Mouse (Mus musculus) MEL (cell line): ENCODE results near the gene Copz2. TPM values are rescaled to one million over a fixed set of nuclear protein-coding genes. Genes with fewer than 3 reads are reported as not detected.

Experiments used
- DNase-seq: peaks from one replicate; pipeline ENCODE4 v3.0.0; 2011; ENCODE audit warnings: low read depth, low spot score
- H3K27ac ChIP-seq: 2 replicates; pipeline ENCODE4 v1.5.1; 2012; ENCODE audit warnings: low read depth, mild to moderate bottlenecking, control low read depth, low read length, moderate library complexity; ENCODE audit not compliant: control insufficient read depth
- H3K27me3 ChIP-seq, 2 experiments: fragments of 150-350 bp in 1 of 2; sonication (generic) in 1 of 2; 2 replicates each; pipeline ENCODE4 v1.6.1; 2012; ENCODE audit warnings: low read length in 2 of 2, mild to moderate bottlenecking in 2 of 2, improper control_type of control experiment in 1 of 2, moderate library complexity in 1 of 2; ENCODE audit not compliant: insufficient read depth in 2 of 2, control insufficient read depth in 1 of 2
- H3K36me3 ChIP-seq, 2 experiments: 2 replicates each; pipeline ENCODE4 v1.6.1; 2012 to 2014; ENCODE audit warnings: low read length in 2 of 2, improper control_type of control experiment in 1 of 2, inconsistent platforms in 1 of 2, mild to moderate bottlenecking in 1 of 2; ENCODE audit not compliant: insufficient read depth in 2 of 2, control insufficient read depth in 1 of 2
- H3K4me1 ChIP-seq, 2 experiments: fragments of 150-350 bp in 1 of 2; sonication (generic) in 1 of 2; 2 replicates each; pipeline ENCODE4 v1.6.1; 2012; ENCODE audit warnings: low read length in 2 of 2, improper control_type of control experiment in 1 of 2, mild to moderate bottlenecking in 1 of 2; ENCODE audit not compliant: insufficient read depth in 2 of 2, control insufficient read depth in 1 of 2
- H3K4me3 ChIP-seq, 2 experiments: fragments of 150-350 bp in 1 of 2; sonication (generic) in 1 of 2; 2 replicates each; pipeline ENCODE4 v1.5.1; 2012; ENCODE audit warnings: low read depth in 2 of 2, low read length in 2 of 2, mild to moderate bottlenecking in 2 of 2, moderate library complexity in 2 of 2, control low read depth in 1 of 2, improper control_type of control experiment in 1 of 2; ENCODE audit not compliant: control insufficient read depth in 1 of 2, insufficient read depth in 1 of 2
- H3K79me2 ChIP-seq: 2 replicates; pipeline ENCODE4 v1.6.1; 2012; ENCODE audit warnings: mild to moderate bottlenecking, low read length, moderate library complexity; ENCODE audit not compliant: control insufficient read depth, poor library complexity, insufficient read depth
- H3K9ac ChIP-seq: 2 replicates; pipeline ENCODE4 v1.6.1; 2012; ENCODE audit warnings: low read depth, mild to moderate bottlenecking, control low read depth, low read length, moderate library complexity; ENCODE audit not compliant: control insufficient read depth, poor library complexity, severe bottlenecking
- H3K9me3 ChIP-seq: fragments of 150-350 bp; sonication (generic); replicated peaks from 2 replicates; pipeline ENCODE4 v1.6.1; 2012; ENCODE audit warnings: mild to moderate bottlenecking, low read length, improper control_type of control experiment, moderate library complexity; ENCODE audit not compliant: insufficient read depth
- BHLHE40 ChIP-seq: IDR thresholded peaks from 2 replicates; pipeline ENCODE4 v1.6.1; 2012; ENCODE audit warnings: low read depth, mild to moderate bottlenecking, inconsistent platforms, low read length, improper control_type of control experiment, borderline replicate concordance
- CHD1 ChIP-seq: IDR thresholded peaks from 2 replicates; pipeline ENCODE4 v1.6.1; 2012; ENCODE audit warnings: low read depth, mild to moderate bottlenecking, inconsistent platforms, low read length, improper control_type of control experiment
- CTCF ChIP-seq, 3 experiments: IDR thresholded peaks in 2 of 3; conservative IDR thresholded peaks in 1 of 3; 2 replicates each; pipeline ENCODE4 v1.5.1; 2011 to 2012; ENCODE audit warnings: low read length in 3 of 3, low read depth in 2 of 3, mild to moderate bottlenecking in 2 of 3, improper control_type of control experiment in 1 of 3, inconsistent platforms in 1 of 3, mixed read lengths in 1 of 3, moderate library complexity in 1 of 3; ENCODE audit not compliant: control insufficient read depth in 1 of 3, insufficient read depth in 1 of 3, poor library complexity in 1 of 3, severe bottlenecking in 1 of 3
- ETS1 ChIP-seq: IDR thresholded peaks from 2 replicates; pipeline ENCODE4 v1.6.1; 2012; ENCODE audit warnings: low read depth, mild to moderate bottlenecking, inconsistent platforms, low read length, improper control_type of control experiment, moderate library complexity
- GABPA ChIP-seq: IDR thresholded peaks from 2 replicates; pipeline ENCODE4 v1.6.1; 2012; ENCODE audit warnings: low read depth, mild to moderate bottlenecking, inconsistent platforms, low read length, improper control_type of control experiment, moderate library complexity
- JUND ChIP-seq: IDR thresholded peaks from 2 replicates; pipeline ENCODE4 v1.6.1; 2011; ENCODE audit warnings: low read depth, mild to moderate bottlenecking, improper control_type of control experiment, low read length
- KAT2A ChIP-seq: conservative IDR thresholded peaks from 2 replicates; pipeline ENCODE4 v1.6.1; 2012; ENCODE audit warnings: low read depth, low read length, improper control_type of control experiment, inconsistent platforms
- MAFK ChIP-seq: IDR thresholded peaks from 2 replicates; pipeline ENCODE4 v1.6.1; 2011; ENCODE audit warnings: low read depth, mild to moderate bottlenecking, low read length, improper control_type of control experiment, borderline replicate concordance
- MAX ChIP-seq: IDR thresholded peaks from 2 replicates; pipeline ENCODE4 v1.6.1; 2011; ENCODE audit warnings: low read length, improper control_type of control experiment
- MAZ ChIP-seq: IDR thresholded peaks from 2 replicates; pipeline ENCODE4 v1.6.1; 2012; ENCODE audit warnings: low read depth, mild to moderate bottlenecking, inconsistent platforms, low read length, improper control_type of control experiment
- MEF2A ChIP-seq: IDR thresholded peaks from 2 replicates; pipeline ENCODE4 v1.6.1; 2014; ENCODE audit warnings: low read depth, mild to moderate bottlenecking, inconsistent platforms, low read length, improper control_type of control experiment; ENCODE audit not compliant: poor library complexity, insufficient replicate concordance, severe bottlenecking; ENCODE audit errors: extremely low read depth
- MYB ChIP-seq: IDR thresholded peaks from 2 replicates; pipeline ENCODE4 v1.6.1; 2011; ENCODE audit warnings: mild to moderate bottlenecking, low read depth, low read length, improper control_type of control experiment
- NRF1 ChIP-seq: IDR thresholded peaks from 2 replicates; pipeline ENCODE4 v1.6.1; 2014; ENCODE audit warnings: low read depth, mild to moderate bottlenecking, inconsistent platforms, low read length, improper control_type of control experiment, moderate library complexity; ENCODE audit not compliant: poor library complexity, insufficient read depth, severe bottlenecking
- SIN3A ChIP-seq: IDR thresholded peaks from 2 replicates; pipeline ENCODE4 v1.6.1; 2012; ENCODE audit warnings: low read length, improper control_type of control experiment, inconsistent platforms
- TAL1 ChIP-seq: IDR thresholded peaks from 2 replicates; pipeline ENCODE4 v1.6.1; 2012; ENCODE audit warnings: mild to moderate bottlenecking, inconsistent platforms, low read length, moderate library complexity, mixed read lengths
- USF1 ChIP-seq: IDR thresholded peaks from 2 replicates; pipeline ENCODE4 v1.6.1; 2014; ENCODE audit warnings: low read depth, mild to moderate bottlenecking, inconsistent platforms, low read length, improper control_type of control experiment, moderate library complexity
- USF2 ChIP-seq, 2 experiments: IDR thresholded peaks; 2 replicates each; pipeline ENCODE4 v1.6.1; 2011 to 2012; ENCODE audit warnings: improper control_type of control experiment in 2 of 2, low read length in 2 of 2, borderline replicate concordance in 1 of 2, inconsistent platforms in 1 of 2, low read depth in 1 of 2, mild to moderate bottlenecking in 1 of 2; ENCODE audit not compliant: insufficient read depth in 1 of 2
- ZKSCAN1 ChIP-seq: IDR thresholded peaks from 2 replicates; pipeline ENCODE4 v1.6.1; 2012; ENCODE audit warnings: low read depth, mild to moderate bottlenecking, inconsistent platforms, low read length, improper control_type of control experiment, moderate library complexity
- ZMIZ1 ChIP-seq: IDR thresholded peaks from 2 replicates; pipeline ENCODE4 v1.6.1; 2012; ENCODE audit warnings: low read depth, mild to moderate bottlenecking, inconsistent platforms, low read length, improper control_type of control experiment, moderate library complexity
- ZNF384 ChIP-seq: IDR thresholded peaks from 2 replicates; pipeline ENCODE4 v1.6.1; 2012; ENCODE audit warnings: low read depth, mild to moderate bottlenecking, inconsistent platforms, low read length, improper control_type of control experiment
- polyA plus RNA-seq, 2 experiments: library from polyadenylated mRNA; stranded (reverse) in 1 of 2; unstranded in 1 of 2; fragments of >175 nt in 1 of 2; fragments of >200 nt in 1 of 2; gene quantifications; 2 replicates each; pipeline versions ENCODE4 v1.2.1 to v1.2.4; 2012; ENCODE audit warnings: low replicate concordance in 2 of 2, low read depth in 1 of 2; ENCODE audit not compliant: insufficient read length in 2 of 2, insufficient read depth in 1 of 2, missing spikeins in 1 of 2
- total RNA-seq: library from RNA; depleted of rRNA; stranded (reverse); fragments of 300-350 nt; gene quantifications from 2 replicates; pipeline ENCODE4 v1.2.3, GENCODE M21; 2012

The Copz2 gene
- total and polyA plus RNA-seq, 3 experiments = 2.1 to 6.3 TPM; not detected in 1

DNA sequence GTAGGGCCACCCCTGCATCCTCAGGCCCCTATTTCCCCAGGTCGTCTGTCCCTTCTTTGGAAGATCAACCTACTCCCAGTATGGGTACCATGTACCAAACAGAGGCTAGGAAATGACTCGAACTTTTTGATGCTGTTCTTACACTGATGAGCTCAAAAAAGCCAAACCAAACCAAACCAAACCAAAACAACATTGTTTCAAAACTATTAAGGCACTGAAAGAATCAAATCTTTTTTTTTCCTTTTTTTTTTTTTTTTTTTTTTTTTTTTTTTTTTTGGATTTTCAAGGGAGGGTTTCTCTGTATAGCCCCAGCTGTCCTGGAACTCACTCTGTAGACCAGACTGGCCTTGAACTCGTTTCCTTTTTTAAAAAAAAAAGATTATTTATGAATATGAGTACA is 6.0 kb upstream of the Copz2 start:
- H3K79me2 ChIP-seq = no peaks in the 10 kb centered on the region
- no peak for TF ChIP-seq CTCF (IDR thresholded peaks at IDR 0.05 in 2 of 3, conservative IDR thresholded peaks at IDR 0.05 in 1 of 3; ENCODE audit: control insufficient read depth in 1 of 3, insufficient read depth in 1 of 3, low read depth in 2 of 3, low read length in 3 of 3, poor library complexity in 1 of 3, severe bottlenecking in 1 of 3)
- no peak for TF ChIP-seq MEF2A
- TF ChIP-seq ZKSCAN1 = no peak
- TF ChIP-seq ZNF384 = peak; percentile 64
- H3K36me3 ChIP-seq = no peaks in the 10 kb centered on the region
- no peak for DNase-seq
- peaks cover 9 to 14% of the 10 kb centered on the region in 2 experiments for H3K27me3 ChIP-seq
- no peak overlapping the region for H3K27ac ChIP-seq
- no peaks in the 10 kb centered on the region for H3K4me1 ChIP-seq
- no peak overlapping the region for H3K4me3 ChIP-seq
- no peak overlapping the region for H3K9ac ChIP-seq
- H3K9me3 ChIP-seq = no peaks in the 10 kb centered on the region

DNA sequence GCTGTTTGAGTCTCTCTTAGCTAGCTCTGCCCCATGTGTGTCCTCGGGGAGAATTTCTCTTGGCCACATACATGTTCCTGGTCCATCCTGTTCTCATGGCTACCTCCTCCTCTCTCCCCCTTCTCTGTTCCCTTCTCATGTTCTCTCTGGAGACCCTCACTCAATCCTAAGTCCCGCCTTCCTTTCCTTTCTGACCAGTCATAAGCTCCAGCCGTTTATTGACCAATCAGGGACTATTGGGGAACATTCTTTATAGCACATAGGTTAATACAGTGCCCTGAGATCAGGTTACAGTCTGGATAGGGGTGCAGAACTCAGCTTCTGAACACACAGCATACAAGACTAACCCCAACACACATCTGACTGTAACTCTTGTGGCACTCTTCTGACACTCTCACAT is 2.4 kb upstream of the Copz2 start:
- H3K4me3 ChIP-seq = no peak overlapping the region
- H3K27ac ChIP-seq = no peak overlapping the region
- H3K36me3 ChIP-seq = no peaks in the 10 kb centered on the region
- H3K9ac ChIP-seq = no peak overlapping the region
- no peak for TF ChIP-seq ZNF384
- no peak for TF ChIP-seq JUND
- no peak for TF ChIP-seq MAX
- TF ChIP-seq BHLHE40 = no peak
- no peak for TF ChIP-seq CHD1
- TF ChIP-seq ETS1 = no peak
- TF ChIP-seq ZMIZ1 = no peak
- TF ChIP-seq MAZ = no peak
- TF ChIP-seq KAT2A = no peak
- TF ChIP-seq SIN3A = no peak
- no peaks in the 10 kb centered on the region for H3K9me3 ChIP-seq
- H3K27me3 ChIP-seq = peaks cover 0 to 7% of the 10 kb centered on the region in 2 experiments; a peak in 3 of 4 replicates
- H3K79me2 ChIP-seq = no peaks in the 10 kb centered on the region
- no peaks in the 10 kb centered on the region; a peak in 1 of 4 replicates for H3K4me1 ChIP-seq
- no peak for DNase-seq

GRCm38 (mm10) chr11:96848694-96849093 is 976 bp upstream of the Copz2 start:
- no peak for DNase-seq
- Histone ChIP-seq H3K27ac (no peak overlapping the region), H3K4me3 (no peak overlapping the region), H3K4me1 (no peaks in the 10 kb centered on the region; a peak in 1 of 4 replicates), H3K79me2 (no peaks in the 10 kb centered on the region), H3K9me3 (no peaks in the 10 kb centered on the region)
- TF ChIP-seq ETS1 = no peak
- no peak for TF ChIP-seq USF1
- no peak for TF ChIP-seq USF2 (IDR thresholded peaks at IDR 0.05; ENCODE audit: borderline replicate concordance in 1 of 2, insufficient read depth in 1 of 2, low read depth in 1 of 2, low read length in 2 of 2)
- no peak for TF ChIP-seq NRF1
- no peak for TF ChIP-seq MAFK
- TF ChIP-seq MYB = no peak
- TF ChIP-seq GABPA = no peak
- no peak for TF ChIP-seq TAL1
- TF ChIP-seq, all 39 proteins: peak for 0
- no peaks in the 10 kb centered on the region for H3K36me3 ChIP-seq
- no peak overlapping the region for H3K9ac ChIP-seq
- H3K27me3 ChIP-seq = peaks cover 0 to 6% of the 10 kb centered on the region in 2 experiments; a peak in 3 of 4 replicates
